Mouse (Mus musculus) hindbrain, embryonic 12.5 days (tissue): ENCODE results near the gene Cux1. TPM values are rescaled to one million over a fixed set of nuclear protein-coding genes. Genes with fewer than 3 reads are reported as not detected.
A peak's percentile ranks its signal among the peaks of the same experiment; 100 is the strongest.

Source experiments
- ATAC-seq: fragments of 200-750 bp; cut with Nextera tagmentation; 2 replicates; pipeline ENCODE4 v1.8.0; 2017; ENCODE audit warnings: moderate TSS enrichment; ENCODE audit not compliant: low FRiP score
- H3K27ac ChIP-seq: fragments of 300-500 bp; sonication (generic); 2 replicates; pipeline ENCODE4 v1.5.1; 2016; ENCODE audit warnings: mild to moderate bottlenecking
- H3K27me3 ChIP-seq: fragments of 300-500 bp; sonication (generic); 2 replicates; pipeline ENCODE4 v1.6.1; 2016; ENCODE audit warnings: mild to moderate bottlenecking
- H3K36me3 ChIP-seq: fragments of 300-500 bp; sonication (generic); 2 replicates; pipeline ENCODE4 v1.6.1; 2016; ENCODE audit warnings: mild to moderate bottlenecking
- H3K4me1 ChIP-seq: fragments of 300-500 bp; sonication (generic); 2 replicates; pipeline ENCODE4 v1.6.1; 2016
- H3K4me2 ChIP-seq: fragments of 300-500 bp; sonication (generic); replicated peaks from 2 replicates; pipeline ENCODE4 v1.6.1; 2016; ENCODE audit warnings: mild to moderate bottlenecking
- H3K4me3 ChIP-seq: fragments of 300-500 bp; sonication (generic); 2 replicates; pipeline ENCODE4 v1.5.1; 2016; ENCODE audit warnings: mild to moderate bottlenecking
- H3K9ac ChIP-seq: fragments of 300-500 bp; sonication (generic); 2 replicates; pipeline ENCODE4 v1.6.1; 2016; ENCODE audit warnings: mild to moderate bottlenecking, moderate library complexity
- H3K9me3 ChIP-seq: fragments of 300-500 bp; sonication (generic); replicated peaks from 2 replicates; pipeline ENCODE4 v1.6.1; 2016; ENCODE audit warnings: mild to moderate bottlenecking
- WGBS: fragments of 180-500 bp; shearing (Covaris S2); methylation state at CpG from one replicate; pipeline ENCODE4 v1.1.7; 2016; 5-methylcytosine and 5-hydroxymethylcytosine counted together
- microRNA-seq: library from miRNA; unstranded; fragments of <30 nt; microRNA quantifications from one replicate; pipeline ENCODE4, GENCODE M21; 2017
- polyA plus RNA-seq: library from polyadenylated mRNA; unstranded; fragments of >200 nt; fragmentation: Nextera tagmentation; extraction: Ambion mirVana; gene quantifications from 2 replicates; pipeline ENCODE4 v1.2.1, GENCODE M21; 2016

The Cux1 gene
- polyA plus RNA-seq, 1 experiment from 2014 or later, result 114 TPM

DNA sequence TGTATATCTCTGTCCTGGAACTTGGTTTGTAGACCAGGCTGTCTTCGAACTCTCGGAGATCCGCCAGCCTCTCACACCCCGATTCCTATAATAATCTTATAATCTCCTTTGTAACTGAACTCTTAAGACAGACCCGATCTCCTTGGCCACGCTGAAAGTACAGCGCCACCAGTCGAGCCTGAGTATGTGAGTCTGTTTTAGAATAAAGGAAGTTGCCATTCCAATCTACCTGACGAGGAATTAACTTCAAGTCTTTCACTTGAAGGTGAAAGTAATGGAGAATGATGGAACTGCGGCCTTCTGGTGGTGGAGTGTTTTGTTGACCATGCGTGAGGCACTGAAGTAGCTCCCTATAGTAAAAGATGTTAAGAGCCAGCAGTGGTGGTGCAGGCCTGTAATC, 367.8 kb downstream of the Cux1 start:
- Histone ChIP-seq H3K4me1 (peaks cover 10% of the 10 kb centered on the region), H3K27ac (0 out of 2 replicates have a peak overlapping the region, but pooled peaks have one; percentile 35), H3K36me3 (peaks cover 26% of the 10 kb centered on the region), H3K27me3 (no peaks in the 10 kb centered on the region), H3K4me3 (peak overlapping the region; percentile 71), H3K9ac (peak overlapping the region; percentile 83; the same call in 1 of the 2 replicates), H3K9me3 (no peaks in the 10 kb centered on the region), H3K4me2 (peak overlapping the region; percentile 96)
- 36% methylated on average over 11 of the region's 11 CpGs for WGBS
- ATAC-seq, result no peak

DNA sequence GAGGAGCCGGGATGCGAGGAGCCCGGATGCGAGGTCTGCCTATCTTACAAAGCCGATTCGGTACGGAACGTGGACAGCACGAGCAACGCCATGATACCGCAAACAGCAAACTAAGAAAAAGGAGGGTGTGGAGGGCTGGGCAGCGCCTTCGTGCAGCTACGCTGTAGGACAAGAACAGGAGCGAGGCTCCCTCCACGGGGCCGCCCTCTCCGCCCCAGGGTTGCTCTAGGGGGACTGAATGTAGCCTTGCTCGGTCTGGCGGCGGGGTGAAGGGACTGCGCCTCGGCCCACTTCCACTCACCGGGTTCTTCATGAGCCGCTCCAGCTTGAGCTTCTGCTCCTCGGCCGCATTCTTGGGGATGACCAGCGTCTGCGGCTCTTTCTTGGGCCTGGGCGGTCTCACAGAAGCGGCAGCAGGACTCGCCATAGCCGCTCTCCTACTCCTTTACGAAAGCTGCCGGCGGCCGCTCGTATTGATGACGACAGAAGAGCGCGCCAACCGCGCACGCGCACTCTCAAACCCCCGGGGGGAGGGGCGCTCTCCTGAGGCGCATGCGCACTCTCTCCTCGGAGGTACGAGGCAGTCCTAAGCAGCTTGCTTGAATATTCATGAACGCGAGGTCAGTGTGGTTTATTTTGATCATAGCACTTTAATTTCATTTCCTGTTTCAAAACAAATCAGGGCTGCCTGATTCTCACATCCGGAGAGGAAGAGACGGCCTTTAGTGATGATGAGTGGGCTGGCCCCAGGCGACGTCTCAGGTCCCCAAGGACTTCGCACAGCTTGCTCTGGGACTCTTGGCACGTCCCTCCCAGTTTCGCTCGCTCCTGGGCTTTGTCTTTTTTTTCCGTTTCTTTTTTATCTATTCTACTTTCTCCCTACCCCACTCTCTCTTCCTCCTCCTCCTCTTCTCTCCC, 368.6 kb downstream of the Cux1 start, which contains the start of gene Prkrip1:
Gene Prkrip1 (minus strand): TSS at position 490 of the 918 bp plus-strand sequence.
- Histone ChIP-seq H3K27ac (peak within 1 kb of the TSS; percentile 85), H3K36me3 (peaks cover 34% of the 10 kb centered on the region), H3K27me3 (no peaks in the 10 kb centered on the region), H3K4me2 (peak within 1 kb of the TSS; percentile 96), H3K9ac (peak within 1 kb of the TSS; percentile 83), H3K9me3 (no peaks in the 10 kb centered on the region), H3K4me3 (peak within 1 kb of the TSS; percentile 71), H3K4me1 (peaks cover 10% of the 10 kb centered on the region)
- under 1% methylated on average over 62 of the region's 62 CpGs for WGBS
- ATAC-seq, result peak; percentile 89

Small RNAs within 50 kb of the gene (microRNA-seq; reads per million reads assigned to microRNA genes)
- not detected for gene Mir721

Other genes starting within 250 kb of the Cux1 start
- gene Myl10, start 125.7 kb upstream of the Cux1 start, polyA plus RNA-seq, result not detected in 2 replicates